Mouse (Mus musculus) embryonic fibroblast, embryonic 13.5 days (primary cell): ENCODE data around the gene Nfu1. TPM values are rescaled to one million over a fixed set of nuclear protein-coding genes. Genes with fewer than 3 reads are reported as not detected.
"Not testable (repeated sequence)": the region's sequence is repeated elsewhere in the genome, so short reads cannot be mapped to it uniquely, and the experiment has no call there.

Source experiments
- H3K27ac ChIP-seq: 2 replicates; pipeline ENCODE4 v1.5.1; 2012; ENCODE audit warnings: low read length, control low read depth, inconsistent platforms; ENCODE audit not compliant: insufficient read depth
- H3K4me1 ChIP-seq: 2 replicates; pipeline ENCODE4 v1.6.1; 2011; ENCODE audit warnings: low read length; ENCODE audit not compliant: control insufficient read depth, insufficient read depth
- H3K4me3 ChIP-seq: 2 replicates; pipeline ENCODE4 v1.5.1; 2011; ENCODE audit warnings: mild to moderate bottlenecking, control low read depth, low read length; ENCODE audit not compliant: insufficient read depth
- CTCF ChIP-seq: IDR thresholded peaks from 2 replicates; pipeline ENCODE4 v1.5.1; 2011; ENCODE audit warnings: mild to moderate bottlenecking, control low read depth, low read length, moderate library complexity, borderline replicate concordance; ENCODE audit not compliant: insufficient read depth
- POLR2A ChIP-seq: IDR thresholded peaks from 2 replicates; pipeline ENCODE4 v1.6.1; 2011; ENCODE audit warnings: low read depth, mild to moderate bottlenecking, control low read depth, low read length, moderate library complexity
- polyA plus RNA-seq: library from polyadenylated mRNA; stranded (reverse); fragments of >200 nt; gene quantifications from 2 replicates; pipeline ENCODE4 v1.2.4, GENCODE M21; 2011; ENCODE audit warnings: low read depth; ENCODE audit not compliant: missing spikeins, insufficient read length

The Nfu1 gene
- polyA plus RNA-seq, 1 experiment, result 98.7 TPM

GRCm38 (mm10) chr6:87016916-87017315 is 7.9 kb downstream of the Nfu1 start:
- H3K27ac ChIP-seq, result no peak overlapping the region
- H3K4me3 ChIP-seq, result no peak overlapping the region
- H3K4me1 ChIP-seq, result no peaks in the 10 kb centered on the region
- TF ChIP-seq POLR2A, result no peak
- peak; percentile 49; the same call in 1 of the 2 replicates for TF ChIP-seq CTCF

GRCm38 (mm10) chr6:87018874-87019273 is 9.8 kb downstream of the Nfu1 start:
- Histone ChIP-seq H3K4me1 (no peaks in the 10 kb centered on the region), H3K4me3 (no peak overlapping the region), H3K27ac (no peak overlapping the region)
- TF ChIP-seq POLR2A (no peak), CTCF (no peak)

- H3K4me1 ChIP-seq, result no peaks in the 10 kb centered on the region
- no peak overlapping the region for H3K27ac ChIP-seq
- TF ChIP-seq POLR2A (no peak), CTCF (no peak)
- no peak overlapping the region for H3K4me3 ChIP-seq
Observed at GRCm38 (mm10) chr6:87021791-87022190, 12.8 kb downstream of the Nfu1 start.

- no peak overlapping the region for H3K4me3 ChIP-seq
- TF ChIP-seq POLR2A, result no peak
- TF ChIP-seq CTCF, result no peak
- no peak overlapping the region for H3K27ac ChIP-seq
- H3K4me1 ChIP-seq, result no peaks in the 10 kb centered on the region
Observed at GRCm38 (mm10) chr6:87026980-87027379, 17.9 kb downstream of the Nfu1 start.

- TF ChIP-seq POLR2A (no peak), CTCF (no peak)
- H3K4me3 ChIP-seq, result no peak overlapping the region
Observed at GRCm38 (mm10) chr6:87028881-87029280, 19.8 kb downstream of the Nfu1 start.

GRCm38 (mm10) chr6:87031310-87031709 is 22.3 kb downstream of the Nfu1 start:
- not testable (repeated sequence) for H3K27ac ChIP-seq, H3K4me3 ChIP-seq, H3K4me1 ChIP-seq

More at GRCm38 (mm10) chr6:87028881-87029280, 19.8 kb downstream of the Nfu1 start:
- H3K27ac ChIP-seq, result no peak overlapping the region
- H3K4me1 ChIP-seq, result no peaks in the 10 kb centered on the region

- no peak overlapping the region for H3K27ac ChIP-seq
- H3K4me3 ChIP-seq, result no peak overlapping the region
- TF ChIP-seq CTCF (no peak), POLR2A (no peak)
- no peaks in the 10 kb centered on the region for H3K4me1 ChIP-seq
Observed at GRCm38 (mm10) chr6:87032401-87032800, 23.4 kb downstream of the Nfu1 start.

- Histone ChIP-seq H3K27ac (no peak overlapping the region), H3K4me1 (no peaks in the 10 kb centered on the region), H3K4me3 (no peak overlapping the region)
- TF ChIP-seq POLR2A, result no peak
- no peak for TF ChIP-seq CTCF
Observed at GRCm38 (mm10) chr6:87034395-87034794, 25.4 kb downstream of the Nfu1 start.

GRCm38 (mm10) chr6:87037826-87038620 is 29.0 kb downstream of the Nfu1 start:
- Histone ChIP-seq H3K4me3 (no peak overlapping the region), H3K4me1 (no peaks in the 10 kb centered on the region), H3K27ac (no peak overlapping the region)
- TF ChIP-seq CTCF (no peak), POLR2A (no peak)

- Histone ChIP-seq H3K4me3 (no peak overlapping the region), H3K27ac (no peak overlapping the region), H3K4me1 (no peaks in the 10 kb centered on the region)
- TF ChIP-seq CTCF (no peak), POLR2A (no peak)
Observed at GRCm38 (mm10) chr6:87039161-87039560, 30.1 kb downstream of the Nfu1 start.

- TF ChIP-seq CTCF (no peak), POLR2A (peak; percentile 29; the same call in 1 of the 2 replicates)
- Histone ChIP-seq H3K27ac (0 out of 2 replicates have a peak overlapping the region, but pooled peaks have one; percentile 13), H3K4me1 (peaks cover 2% of the 10 kb centered on the region; the same call in 1 of the 2 replicates), H3K4me3 (no peak overlapping the region)
Observed at GRCm38 (mm10) chr6:87040971-87041370, 31.9 kb downstream of the Nfu1 start.
